Mouse (Mus musculus): Measurements from ENCODE around the gene Afdn.
"Not testable (repeated sequence)": the region's sequence is repeated elsewhere in the genome, so short reads cannot be mapped to it uniquely, and the experiment has no call there.

Afdn gene

GRCm38 (mm10) chr17:13739981-13740380 lies 20.4 kb upstream of the Afdn start:
- DNase-seq = no peak

- DNase-seq = no peak
These were observed 19.5 kb upstream of the Afdn start for GRCm38 (mm10) chr17:13740796-13741195.

GRCm38 (mm10) chr17:13741611-13742010 lies 18.7 kb upstream of the Afdn start:
- DNase-seq = no peak

GRCm38 (mm10) chr17:13742334-13742733 lies 18.0 kb upstream of the Afdn start:
- DNase-seq = no peak

- DNase-seq = no peak
These were observed 17.2 kb upstream of the Afdn start for GRCm38 (mm10) chr17:13742941-13743708.

- no peak for DNase-seq
These were observed 16.6 kb upstream of the Afdn start for GRCm38 (mm10) chr17:13743709-13744079.

GRCm38 (mm10) chr17:13744219-13744618 lies 16.1 kb upstream of the Afdn start:
- no peak for DNase-seq

- no peak for DNase-seq
These were observed 15.5 kb upstream of the Afdn start for GRCm38 (mm10) chr17:13744824-13745223.

- DNase-seq = no peak
These were observed 15.0 kb upstream of the Afdn start for GRCm38 (mm10) chr17:13745373-13745772.

- no peak for DNase-seq
These were observed 14.0 kb upstream of the Afdn start for GRCm38 (mm10) chr17:13746330-13746729.

GRCm38 (mm10) chr17:13747681-13748080 lies 12.7 kb upstream of the Afdn start:
- no peak for DNase-seq

GRCm38 (mm10) chr17:13749027-13749426 lies 11.3 kb upstream of the Afdn start:
- no peak for DNase-seq

- DNase-seq = no peak
These were observed 6.4 kb upstream of the Afdn start for GRCm38 (mm10) chr17:13753918-13754317.

- no peak for DNase-seq
These were observed 5.4 kb upstream of the Afdn start for GRCm38 (mm10) chr17:13754940-13755339.

GRCm38 (mm10) chr17:13758586-13758985 lies 1.8 kb upstream of the Afdn start:
- DNase-seq = no peak

- DNase-seq = no peak
These were observed 1.0 kb upstream of the Afdn start for GRCm38 (mm10) chr17:13759156-13759852.

- DNase-seq = peak in 1 of 2 experiments; percentile 9
These were observed 388 bp downstream of the Afdn start for GRCm38 (mm10) chr17:13760675-13761178.

GRCm38 (mm10) chr17:13761179-13761913 lies 1.0 kb downstream of the Afdn start, which contains the start of gene Tcte2:
Tcte2 (minus strand) TSS chr17:13761825.
- peak in 1 of 2 experiments; percentile 5 for DNase-seq

GRCm38 (mm10) chr17:13763819-13764218 lies 3.5 kb downstream of the Afdn start:
- no peak for DNase-seq

GRCm38 (mm10) chr17:13764911-13765310 lies 4.6 kb downstream of the Afdn start:
- not testable (repeated sequence) for DNase-seq

- no peak for DNase-seq
These were observed 8.2 kb downstream of the Afdn start for GRCm38 (mm10) chr17:13768531-13768930.

- no peak for DNase-seq
These were observed 8.9 kb downstream of the Afdn start for GRCm38 (mm10) chr17:13769256-13769655.

- no peak for DNase-seq
These were observed 17.3 kb downstream of the Afdn start for GRCm38 (mm10) chr17:13777676-13778075.
